Mouse (Mus musculus) left cerebral cortex, adult 8-10 months (tissue): Measurements from ENCODE around the gene Taf1c. TPM values are rescaled to one million over a fixed set of nuclear protein-coding genes. Genes with fewer than 3 reads are reported as not detected.

Source experiments
- DNase-seq, 2 experiments: peaks; one replicate each; pipeline ENCODE4 v3.0.0; 2022; ENCODE audit warnings: low spot score in 2 of 2
- total RNA-seq, 4 experiments: library from RNA; stranded (reverse); gene quantifications; 2 replicates each; pipeline ENCODE4 v1.2.4; 2022

Gene Taf1c
- total RNA-seq, 4 experiments from 2014 or later: 8.6 to 10.2 (median 9.7) TPM

DNA sequence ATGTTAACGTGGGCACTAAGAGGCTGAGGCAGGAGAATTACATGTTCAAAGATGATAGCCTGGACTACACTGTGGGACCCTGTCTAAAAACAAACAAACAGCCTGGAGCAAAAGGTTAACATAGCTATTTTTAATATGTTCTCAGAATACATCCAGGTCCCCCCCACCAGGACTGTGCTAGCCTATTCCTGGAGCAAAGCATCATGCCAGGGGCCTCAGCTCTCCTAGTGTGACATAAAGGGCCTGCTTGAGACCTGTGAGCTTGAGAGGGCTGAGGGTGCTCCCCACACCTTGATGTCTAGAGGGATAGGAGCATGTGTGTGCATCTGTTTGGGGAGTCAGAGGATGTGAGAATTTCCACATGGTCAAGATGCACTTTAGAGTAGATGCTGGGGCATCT, 18.7 kb upstream of the Taf1c start:
- DNase-seq: no peak

DNA sequence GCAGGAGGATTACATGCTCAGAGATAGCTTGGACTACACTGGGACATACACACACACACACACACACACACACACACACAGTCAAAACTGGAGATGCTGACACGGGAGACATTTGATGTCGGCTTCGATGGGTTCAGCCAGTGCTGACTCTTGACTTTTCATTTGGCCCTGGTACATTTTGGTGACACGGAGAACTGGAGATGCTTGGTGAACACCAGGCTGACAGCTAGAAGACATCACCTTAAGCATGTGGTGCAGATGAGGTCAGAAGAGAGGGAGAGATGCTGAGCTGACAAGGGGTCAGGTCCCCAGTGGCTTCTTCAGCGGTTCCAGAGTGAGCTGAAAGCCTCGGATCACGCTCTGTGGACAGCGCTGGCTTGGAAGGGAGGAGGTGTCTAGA, 18.0 kb upstream of the Taf1c start:
- DNase-seq: no peak

- DNase-seq: no peak
Observed at GRCm38 (mm10) chr8:119622555-119622954, 17.5 kb upstream of the Taf1c start.

DNA sequence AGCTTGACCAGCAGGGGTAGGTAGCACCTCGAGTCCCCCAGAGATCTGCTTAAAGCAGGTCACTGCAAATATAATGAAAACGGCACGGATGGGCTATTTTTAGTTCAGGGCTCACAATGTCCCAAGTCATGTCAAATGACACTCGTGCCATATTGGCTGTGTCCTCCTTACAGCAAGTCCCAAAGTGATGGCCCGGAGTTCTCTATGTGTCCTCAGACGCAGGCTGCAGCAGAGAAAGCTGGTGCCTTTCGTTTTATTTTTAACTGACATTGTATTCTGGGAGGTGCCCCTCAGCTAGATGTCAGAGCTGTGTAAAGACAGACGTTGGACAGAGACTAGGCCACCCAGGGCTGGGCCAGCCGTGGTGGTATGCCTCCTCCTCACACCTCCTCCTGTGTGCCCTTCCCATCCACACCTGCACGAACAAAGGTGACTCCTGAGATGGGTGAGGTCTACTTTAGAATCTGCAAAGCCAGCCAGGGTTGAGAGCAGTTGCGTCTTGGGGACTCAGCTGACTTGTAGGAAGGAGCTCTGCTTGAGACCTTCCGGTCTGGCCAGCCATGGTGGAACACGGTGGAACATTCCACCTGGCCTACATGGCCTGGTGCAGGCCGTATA, 15.9 kb upstream of the Taf1c start:
- DNase-seq: no peak

- DNase-seq: no peak
Observed at GRCm38 (mm10) chr8:119620116-119620840, 15.3 kb upstream of the Taf1c start.

- DNase-seq: no peak
Observed at GRCm38 (mm10) chr8:119618887-119619286, 13.9 kb upstream of the Taf1c start.

DNA sequence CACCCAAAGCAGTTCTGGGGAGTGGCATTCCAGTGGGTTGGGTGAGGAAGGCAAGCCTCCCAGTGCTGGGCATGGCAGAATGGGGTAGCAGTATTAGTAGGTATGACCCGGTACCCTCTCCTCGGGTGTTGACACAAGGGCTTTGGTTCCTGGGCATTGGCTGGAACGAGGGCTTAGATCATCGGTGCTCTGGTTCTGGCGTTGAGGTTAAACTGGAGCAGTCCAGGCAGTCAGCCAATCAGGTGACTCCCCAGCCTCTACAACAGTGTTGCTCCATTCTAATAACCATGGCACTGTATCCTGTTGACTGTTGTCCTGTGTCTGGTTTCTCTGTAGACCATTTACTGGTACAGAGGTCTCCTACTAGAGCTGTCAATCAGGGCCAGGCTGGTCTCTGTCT, 12.6 kb upstream of the Taf1c start:
- no peak for DNase-seq

GRCm38 (mm10) chr8:119616811-119617210, 11.8 kb upstream of the Taf1c start:
- no peak for DNase-seq

DNA sequence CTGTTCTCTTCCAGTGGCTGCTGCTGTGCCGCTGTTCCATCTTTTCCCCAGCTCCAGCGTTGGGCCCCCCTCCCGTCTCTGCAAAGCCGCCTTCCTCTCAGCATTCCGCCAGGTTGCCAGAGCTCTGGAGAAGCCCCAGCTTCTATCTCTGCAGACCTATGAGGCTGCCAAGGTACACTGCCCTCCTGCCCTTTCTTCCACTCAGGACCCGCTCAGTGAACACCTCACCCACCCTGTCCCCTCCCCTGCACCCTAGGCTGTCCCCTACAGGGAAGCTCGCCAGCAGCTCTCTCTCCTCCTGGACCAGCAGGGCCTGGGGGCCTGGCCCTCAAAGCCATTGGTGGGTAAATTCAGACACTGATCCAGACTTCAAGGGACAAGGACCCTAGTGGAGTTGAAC, 11.3 kb upstream of the Taf1c start:
- DNase-seq: no peak

- DNase-seq: no peak
Observed at GRCm38 (mm10) chr8:119615096-119615495, 10.1 kb upstream of the Taf1c start.

DNA sequence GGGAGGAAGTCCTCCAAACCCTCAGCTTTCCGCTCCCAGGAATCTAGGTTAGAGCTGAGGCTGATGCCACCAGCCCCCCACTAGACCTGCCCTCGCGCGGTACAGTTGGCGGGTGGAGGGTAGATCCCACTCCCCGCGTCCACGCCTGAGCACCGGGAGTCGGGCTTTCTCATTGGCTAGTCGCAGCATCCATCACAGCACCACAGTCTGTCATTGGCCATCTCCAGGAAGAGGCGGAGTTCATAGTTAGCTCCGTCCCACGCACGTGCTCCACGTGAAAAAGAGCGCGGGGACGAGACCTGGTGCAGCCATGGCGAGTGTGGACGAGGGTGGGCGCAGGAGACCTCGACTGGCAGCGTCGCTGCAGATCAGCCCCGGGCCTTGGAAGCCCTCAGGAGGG, 7.4 kb upstream of the Taf1c start, which contains the start of gene Adad2:
TSS of gene Adad2 (plus strand) at position 277 of the 400 bp plus-strand sequence.
- no peak for DNase-seq

DNA sequence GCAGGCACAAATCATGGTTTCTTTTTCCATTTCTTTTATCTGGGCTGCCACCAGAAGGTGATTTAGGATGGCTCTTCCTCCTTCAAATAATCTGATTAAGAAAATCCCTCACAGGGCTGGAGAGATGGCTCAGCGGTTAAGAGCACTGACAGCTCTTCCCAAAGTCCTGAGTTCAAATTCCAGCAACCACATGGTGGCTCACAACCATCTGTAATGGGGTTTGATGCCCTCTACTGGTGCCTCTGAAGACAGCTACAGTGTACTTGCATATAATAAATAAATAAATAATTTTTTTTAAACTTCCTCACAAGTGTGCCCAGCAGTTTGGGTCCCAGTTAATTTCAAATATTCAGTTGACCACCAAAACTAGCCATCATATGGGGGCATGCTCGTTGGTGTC, 1.2 kb upstream of the Taf1c start:
- DNase-seq: no peak

GRCm38 (mm10) chr8:119604398-119604803, 621 bp downstream of the Taf1c start:
- no peak for DNase-seq

GRCm38 (mm10) chr8:119603771-119604170, 1.3 kb downstream of the Taf1c start:
- DNase-seq: no peak

DNA sequence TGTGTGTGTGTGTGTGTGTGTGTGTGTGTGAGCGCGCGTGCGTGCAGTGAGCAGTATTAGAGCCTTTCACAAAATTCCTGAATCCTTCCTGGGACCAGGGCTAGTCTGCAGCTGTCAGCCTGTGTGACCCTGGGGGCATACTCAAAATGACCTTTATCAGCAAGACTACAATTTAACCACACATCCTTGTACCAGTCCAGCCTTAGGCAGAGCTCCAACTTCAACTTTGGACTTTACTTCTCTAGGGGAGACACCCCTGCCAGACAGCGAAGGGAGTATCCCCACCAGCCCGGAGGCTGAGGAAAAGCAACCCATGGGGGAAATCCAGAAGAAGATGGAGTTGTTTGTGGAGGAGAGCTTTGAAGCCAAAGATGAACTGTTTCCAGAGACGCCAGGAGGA, 13.6 kb downstream of the Taf1c start:
- no peak for DNase-seq

DNA sequence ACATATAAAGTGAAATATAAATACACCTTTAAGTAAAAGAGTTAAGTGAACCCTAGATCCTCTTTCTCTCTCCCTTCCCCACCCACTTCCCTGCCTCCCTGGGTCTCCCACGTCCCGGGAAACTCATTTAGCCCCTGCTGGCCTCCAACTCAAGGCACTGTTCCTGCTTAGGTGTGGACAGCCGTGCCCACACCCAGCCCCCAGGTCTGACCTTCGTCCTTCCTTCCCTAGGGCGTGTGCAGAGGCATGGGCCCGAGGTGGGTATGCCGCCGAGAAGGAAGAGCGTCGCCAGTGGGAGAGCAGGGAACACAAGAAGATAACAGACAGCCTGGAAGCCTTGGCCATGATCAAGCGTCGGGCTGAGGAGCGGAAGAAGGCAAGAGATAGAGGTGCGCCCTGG, 14.7 kb downstream of the Taf1c start:
- no peak for DNase-seq

GRCm38 (mm10) chr8:119588844-119589243, 16.2 kb downstream of the Taf1c start:
- no peak for DNase-seq

- no peak for DNase-seq
Observed at GRCm38 (mm10) chr8:119588321-119588720, 16.7 kb downstream of the Taf1c start.

- DNase-seq: no peak
Observed at GRCm38 (mm10) chr8:119585901-119586300, 19.1 kb downstream of the Taf1c start.

DNA sequence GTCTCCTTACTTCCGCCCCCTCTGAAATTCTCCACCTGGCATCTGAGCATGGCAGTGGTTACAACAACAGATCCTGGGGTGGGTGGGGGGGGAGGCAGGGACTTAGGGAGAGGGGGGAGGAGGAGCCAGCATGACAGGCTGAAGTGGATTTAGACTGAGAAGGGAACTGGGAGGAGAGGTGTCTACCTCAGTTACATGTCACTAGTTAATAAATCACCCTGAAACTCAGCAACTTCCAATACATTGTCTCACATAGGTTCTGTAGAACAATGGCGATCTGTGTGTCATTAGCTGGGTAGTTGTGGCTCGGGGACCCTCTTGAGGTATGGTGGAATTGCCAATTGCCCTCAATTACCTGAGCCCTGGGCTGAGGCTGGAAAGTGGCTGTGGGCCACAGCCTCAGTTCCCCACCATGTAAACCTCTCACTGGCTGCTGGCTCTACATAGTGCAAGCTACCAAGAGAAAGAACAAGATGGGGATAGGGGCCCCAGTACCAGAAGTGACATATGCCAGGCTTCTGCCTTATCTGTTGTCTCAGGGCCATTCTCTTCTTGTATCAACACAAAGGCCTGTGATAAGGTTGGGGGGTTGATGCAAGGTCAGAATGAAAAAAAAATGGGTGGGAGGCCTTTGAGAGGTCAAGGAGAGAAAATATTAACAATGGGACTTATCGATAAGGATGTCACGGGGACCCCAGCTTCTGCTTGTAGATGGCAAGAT, 24.4 kb downstream of the Taf1c start:
- DNase-seq: no peak

- DNase-seq: no peak
Observed at GRCm38 (mm10) chr8:119579096-119579495, 25.9 kb downstream of the Taf1c start.

GRCm38 (mm10) chr8:119575366-119575726, 29.7 kb downstream of the Taf1c start:
- DNase-seq: no peak
